Mouse (Mus musculus): ENCODE results near the gene Smtnl2. TPM values are rescaled to one million over a fixed set of nuclear protein-coding genes. Genes with fewer than 3 reads are reported as not detected.

Smtnl2 gene
- polyA plus RNA-seq, 1 experiment, result 24.3 TPM

DNA sequence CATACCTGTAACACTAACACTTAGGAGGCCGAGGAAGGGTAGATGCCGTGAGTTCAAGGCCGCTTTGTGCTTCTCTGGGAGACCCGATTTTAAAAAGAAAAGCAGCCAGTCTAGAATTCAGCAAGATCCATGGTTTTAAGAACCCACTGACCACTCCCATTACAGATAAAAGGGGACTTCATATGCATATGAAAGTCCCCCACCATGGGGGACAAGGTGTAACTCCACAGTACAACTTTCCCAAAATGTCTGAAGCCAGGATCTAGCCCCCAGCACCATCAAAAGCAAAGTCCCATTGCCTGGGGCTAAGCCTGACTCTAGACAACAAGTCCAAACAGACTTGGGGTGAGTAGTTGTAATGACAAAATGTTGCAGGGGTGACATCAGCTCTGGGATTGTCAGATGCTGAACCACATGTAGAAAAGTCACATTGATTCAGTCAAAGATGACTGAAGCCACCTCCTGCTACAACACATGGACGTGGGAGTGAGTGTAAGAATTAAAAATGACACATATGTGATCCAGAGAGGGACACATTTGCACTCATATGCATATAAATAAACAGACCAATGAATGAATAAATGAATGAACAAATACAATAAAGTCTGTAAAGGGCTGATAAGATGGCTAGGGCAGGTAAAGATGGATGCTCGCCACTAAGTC lies 9.1 kb upstream of the Smtnl2 start:
- no peaks in the 10 kb centered on the region for H3K27me3 ChIP-seq (ENCODE audit: control insufficient read depth, insufficient read depth, low read length, poor library complexity, severe bottlenecking)
- H3K36me3 ChIP-seq (ENCODE audit: control insufficient read depth, insufficient read depth, low read length, poor library complexity, severe bottlenecking), result no peaks in the 10 kb centered on the region
- no peaks in the 10 kb centered on the region for H3K9me3 ChIP-seq (replicated peaks; ENCODE audit: control insufficient read depth, insufficient read depth, low read length, poor library complexity, severe bottlenecking)
- no peak overlapping the region for H3K9ac ChIP-seq (ENCODE audit: low read depth, poor library complexity, severe bottlenecking)
- no peaks in the 10 kb centered on the region for H3K4me1 ChIP-seq (ENCODE audit: control insufficient read depth, insufficient read depth, low read length)
- H3K27ac ChIP-seq (ENCODE audit: insufficient read depth, low read length), result peak overlapping the region; percentile 53; the same call in 1 of the 2 replicates
- no peak overlapping the region for H3K4me3 ChIP-seq (ENCODE audit: low read depth, low read length)
- TF ChIP-seq CTCF (IDR thresholded peaks at IDR 0.05; ENCODE audit: low read depth, low read length), result no peak
- TF ChIP-seq POLR2A (IDR thresholded peaks at IDR 0.05; ENCODE audit: insufficient read depth, low read length), result no peak
- TF ChIP-seq EP300 (IDR thresholded peaks at IDR 0.05; ENCODE audit: insufficient read depth, low read depth, low read length), result 0 out of 2 replicates have a peak, but pooled peaks have one; percentile 42

GRCm38 (mm10) chr11:72419006-72419405 lies 7.5 kb upstream of the Smtnl2 start:
- Histone ChIP-seq H3K36me3 (ENCODE audit: control insufficient read depth, insufficient read depth, low read length, poor library complexity, severe bottlenecking) (no peaks in the 10 kb centered on the region), H3K4me3 (ENCODE audit: low read depth, low read length) (no peak overlapping the region), H3K9me3 (replicated peaks; ENCODE audit: control insufficient read depth, insufficient read depth, low read length, poor library complexity, severe bottlenecking) (no peaks in the 10 kb centered on the region), H3K4me1 (ENCODE audit: control insufficient read depth, insufficient read depth, low read length) (no peaks in the 10 kb centered on the region), H3K27me3 (ENCODE audit: control insufficient read depth, insufficient read depth, low read length, poor library complexity, severe bottlenecking) (no peaks in the 10 kb centered on the region), H3K9ac (ENCODE audit: low read depth, poor library complexity, severe bottlenecking) (no peak overlapping the region), H3K27ac (ENCODE audit: insufficient read depth, low read length) (no peak overlapping the region)
- TF ChIP-seq EP300 (IDR thresholded peaks at IDR 0.05; ENCODE audit: insufficient read depth, low read depth, low read length), result no peak
- TF ChIP-seq CTCF (IDR thresholded peaks at IDR 0.05; ENCODE audit: low read depth, low read length), result no peak
- TF ChIP-seq POLR2A (IDR thresholded peaks at IDR 0.05; ENCODE audit: insufficient read depth, low read length), result no peak

DNA sequence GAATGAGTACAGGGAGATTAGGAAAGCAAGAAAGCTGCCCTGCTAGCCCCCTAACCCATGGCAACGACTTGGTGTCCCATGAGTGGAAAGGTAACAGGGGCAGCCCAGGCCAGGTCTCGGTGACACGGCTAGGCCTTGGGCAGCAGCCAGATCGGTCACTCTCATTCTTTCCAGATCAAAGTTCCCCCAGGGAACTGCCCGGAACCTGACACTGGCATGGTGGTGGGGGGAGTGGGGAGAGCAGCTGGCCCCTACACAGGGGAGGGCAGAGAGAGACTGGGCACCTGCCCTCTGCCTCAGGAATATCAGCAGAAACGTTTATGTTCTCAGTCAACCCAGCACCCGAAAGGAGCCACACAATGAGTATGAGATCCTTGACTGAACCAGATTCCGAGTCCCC lies 6.7 kb upstream of the Smtnl2 start:
- Histone ChIP-seq H3K4me1 (ENCODE audit: control insufficient read depth, insufficient read depth, low read length) (no peaks in the 10 kb centered on the region), H3K9ac (ENCODE audit: low read depth, poor library complexity, severe bottlenecking) (no peak overlapping the region), H3K27ac (ENCODE audit: insufficient read depth, low read length) (no peak overlapping the region), H3K27me3 (ENCODE audit: control insufficient read depth, insufficient read depth, low read length, poor library complexity, severe bottlenecking) (no peaks in the 10 kb centered on the region), H3K36me3 (ENCODE audit: control insufficient read depth, insufficient read depth, low read length, poor library complexity, severe bottlenecking) (no peaks in the 10 kb centered on the region), H3K4me3 (ENCODE audit: low read depth, low read length) (no peak overlapping the region), H3K9me3 (replicated peaks; ENCODE audit: control insufficient read depth, insufficient read depth, low read length, poor library complexity, severe bottlenecking) (no peaks in the 10 kb centered on the region)
- TF ChIP-seq POLR2A (IDR thresholded peaks at IDR 0.05; ENCODE audit: insufficient read depth, low read length), result no peak
- TF ChIP-seq CTCF (IDR thresholded peaks at IDR 0.05; ENCODE audit: low read depth, low read length), result no peak
- TF ChIP-seq EP300 (IDR thresholded peaks at IDR 0.05; ENCODE audit: insufficient read depth, low read depth, low read length), result no peak

DNA sequence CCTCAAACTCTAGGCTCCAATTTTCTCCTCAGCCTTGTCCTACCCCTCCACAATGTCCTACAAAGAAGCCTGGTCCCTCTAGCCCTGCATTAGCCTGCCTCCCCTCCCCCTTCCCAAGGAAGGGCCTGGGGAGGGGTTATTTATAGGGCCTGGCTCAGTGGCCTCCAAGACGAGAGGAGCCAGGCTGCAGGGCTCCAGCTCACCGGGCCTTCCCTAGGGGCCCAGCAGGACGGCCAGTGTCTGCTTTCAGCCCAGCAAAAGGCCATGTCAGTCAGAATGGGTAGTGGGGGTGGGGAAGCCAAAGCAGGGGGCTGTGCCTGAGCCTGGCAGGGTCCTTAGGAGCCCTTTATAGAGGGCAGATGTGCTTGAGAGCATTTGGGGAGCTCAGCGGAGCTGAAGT lies 5.9 kb upstream of the Smtnl2 start:
- H3K36me3 ChIP-seq (ENCODE audit: control insufficient read depth, insufficient read depth, low read length, poor library complexity, severe bottlenecking), result no peaks in the 10 kb centered on the region
- no peaks in the 10 kb centered on the region for H3K9me3 ChIP-seq (replicated peaks; ENCODE audit: control insufficient read depth, insufficient read depth, low read length, poor library complexity, severe bottlenecking)
- no peak overlapping the region for H3K9ac ChIP-seq (ENCODE audit: low read depth, poor library complexity, severe bottlenecking)
- no peak overlapping the region for H3K4me3 ChIP-seq (ENCODE audit: low read depth, low read length)
- H3K4me1 ChIP-seq (ENCODE audit: control insufficient read depth, insufficient read depth, low read length), result no peaks in the 10 kb centered on the region
- no peaks in the 10 kb centered on the region for H3K27me3 ChIP-seq (ENCODE audit: control insufficient read depth, insufficient read depth, low read length, poor library complexity, severe bottlenecking)
- no peak overlapping the region for H3K27ac ChIP-seq (ENCODE audit: insufficient read depth, low read length)
- no peak for TF ChIP-seq EP300 (IDR thresholded peaks at IDR 0.05; ENCODE audit: insufficient read depth, low read depth, low read length)
- TF ChIP-seq POLR2A (IDR thresholded peaks at IDR 0.05; ENCODE audit: insufficient read depth, low read length), result no peak
- no peak for TF ChIP-seq CTCF (IDR thresholded peaks at IDR 0.05; ENCODE audit: low read depth, low read length)

- Histone ChIP-seq H3K4me1 (ENCODE audit: control insufficient read depth, insufficient read depth, low read length) (peaks cover 2% of the 10 kb centered on the region), H3K9me3 (replicated peaks; ENCODE audit: control insufficient read depth, insufficient read depth, low read length, poor library complexity, severe bottlenecking) (no peaks in the 10 kb centered on the region), H3K9ac (ENCODE audit: low read depth, poor library complexity, severe bottlenecking) (no peak overlapping the region), H3K27me3 (ENCODE audit: control insufficient read depth, insufficient read depth, low read length, poor library complexity, severe bottlenecking) (no peaks in the 10 kb centered on the region), H3K27ac (ENCODE audit: insufficient read depth, low read length) (no peak overlapping the region), H3K4me3 (ENCODE audit: low read depth, low read length) (no peak overlapping the region), H3K36me3 (ENCODE audit: control insufficient read depth, insufficient read depth, low read length, poor library complexity, severe bottlenecking) (no peaks in the 10 kb centered on the region)
- no peak for TF ChIP-seq EP300 (IDR thresholded peaks at IDR 0.05; ENCODE audit: insufficient read depth, low read depth, low read length)
- TF ChIP-seq CTCF (IDR thresholded peaks at IDR 0.05; ENCODE audit: low read depth, low read length), result no peak
- TF ChIP-seq POLR2A (IDR thresholded peaks at IDR 0.05; ENCODE audit: insufficient read depth, low read length), result no peak
Observed at GRCm38 (mm10) chr11:72416666-72417065, 5.2 kb upstream of the Smtnl2 start.

GRCm38 (mm10) chr11:72415155-72415554 lies 3.6 kb upstream of the Smtnl2 start:
- Histone ChIP-seq H3K36me3 (ENCODE audit: control insufficient read depth, insufficient read depth, low read length, poor library complexity, severe bottlenecking) (no peaks in the 10 kb centered on the region), H3K27ac (ENCODE audit: insufficient read depth, low read length) (no peak overlapping the region), H3K9me3 (replicated peaks; ENCODE audit: control insufficient read depth, insufficient read depth, low read length, poor library complexity, severe bottlenecking) (no peaks in the 10 kb centered on the region), H3K4me1 (ENCODE audit: control insufficient read depth, insufficient read depth, low read length) (peaks cover 2% of the 10 kb centered on the region), H3K4me3 (ENCODE audit: low read depth, low read length) (no peak overlapping the region), H3K27me3 (ENCODE audit: control insufficient read depth, insufficient read depth, low read length, poor library complexity, severe bottlenecking) (no peaks in the 10 kb centered on the region), H3K9ac (ENCODE audit: low read depth, poor library complexity, severe bottlenecking) (no peak overlapping the region)
- TF ChIP-seq CTCF (IDR thresholded peaks at IDR 0.05; ENCODE audit: low read depth, low read length), result no peak
- no peak for TF ChIP-seq EP300 (IDR thresholded peaks at IDR 0.05; ENCODE audit: insufficient read depth, low read depth, low read length)
- TF ChIP-seq POLR2A (IDR thresholded peaks at IDR 0.05; ENCODE audit: insufficient read depth, low read length), result no peak

Data from ES-Bruce4 (cell line).